Mouse (Mus musculus): ENCODE measurements around the gene Tmem117. TPM values are rescaled to one million over a fixed set of nuclear protein-coding genes. Genes with fewer than 3 reads are reported as not detected.

Tmem117 gene
- polyA plus RNA-seq, 1 experiment, result 4.6 TPM

- DNase-seq, result no peak
- H3K4me1 ChIP-seq (ENCODE audit: control insufficient read depth, insufficient read depth, low read length), result no peaks in the 10 kb centered on the region
- H3K27me3 ChIP-seq (replicated peaks; ENCODE audit: control insufficient read depth, insufficient read depth, low read length), result no peaks in the 10 kb centered on the region
- H3K4me3 ChIP-seq (ENCODE audit: insufficient read depth, low read depth, low read length), result no peak overlapping the region
- TF ChIP-seq POLR2A (IDR thresholded peaks at IDR 0.05; ENCODE audit: low read depth, low read length) (no peak), CTCF (conservative IDR thresholded peaks at IDR 0.05; ENCODE audit: insufficient read depth, insufficient read length, low read depth, low read length) (no peak)
- 79% methylated on average over 5 of the region's 5 CpGs for WGBS
- H3K27ac ChIP-seq (ENCODE audit: insufficient read depth, low read depth, low read length), result no peak overlapping the region
- H3K36me3 ChIP-seq (ENCODE audit: control insufficient read depth, insufficient read depth, low read length), result no peaks in the 10 kb centered on the region
Observed at GRCm38 (mm10) chr15:94927986-94928385, 299.0 kb downstream of the Tmem117 start.

DNA sequence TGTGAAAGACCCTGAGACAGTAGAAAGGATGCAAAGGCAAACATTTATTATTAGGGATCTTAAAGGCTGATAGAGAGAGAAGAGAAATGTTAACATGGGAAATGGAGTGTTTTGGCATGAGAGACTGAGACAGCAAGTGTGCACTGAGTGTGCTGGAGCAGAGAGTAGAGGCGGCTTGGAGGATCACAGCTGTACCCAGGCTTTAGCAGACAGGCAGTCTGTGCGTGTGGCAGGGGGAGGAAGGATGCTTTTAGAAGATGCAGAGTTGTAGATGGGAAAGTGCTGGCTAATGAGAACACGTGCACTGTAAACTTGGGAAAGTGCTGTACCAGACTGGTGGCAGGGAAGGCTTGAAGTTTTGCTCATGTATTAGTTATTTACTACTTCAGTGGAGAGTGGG is 301.7 kb downstream of the Tmem117 start:
- Histone ChIP-seq H3K4me1 (ENCODE audit: control insufficient read depth, insufficient read depth, low read length) (no peaks in the 10 kb centered on the region), H3K27me3 (replicated peaks; ENCODE audit: control insufficient read depth, insufficient read depth, low read length) (no peaks in the 10 kb centered on the region), H3K36me3 (ENCODE audit: control insufficient read depth, insufficient read depth, low read length) (no peaks in the 10 kb centered on the region), H3K4me3 (ENCODE audit: insufficient read depth, low read depth, low read length) (no peak overlapping the region), H3K27ac (ENCODE audit: insufficient read depth, low read depth, low read length) (no peak overlapping the region)
- no peak for DNase-seq
- TF ChIP-seq POLR2A (IDR thresholded peaks at IDR 0.05; ENCODE audit: low read depth, low read length), result no peak
- 68% methylated on average over 3 of the region's 3 CpGs for WGBS

DNA sequence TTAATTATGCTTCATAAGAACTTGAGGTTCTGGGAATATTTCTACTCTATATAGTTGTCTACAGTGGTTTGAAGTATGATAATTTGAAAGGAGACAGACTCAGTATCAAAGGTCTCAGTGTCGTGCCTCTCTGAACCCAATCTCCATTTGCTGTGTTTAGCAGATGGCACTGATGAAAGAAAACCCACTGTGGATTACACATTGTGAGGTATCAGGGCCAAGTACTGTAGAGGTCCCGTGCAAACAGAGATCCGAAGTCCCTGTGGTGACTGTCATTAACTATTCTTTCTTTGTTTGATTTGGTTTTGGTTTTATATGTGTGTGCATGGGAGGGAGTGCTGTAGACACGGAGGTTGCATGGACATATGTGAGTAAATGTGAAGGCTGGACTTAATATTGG is 304.0 kb downstream of the Tmem117 start:
- H3K27me3 ChIP-seq (replicated peaks; ENCODE audit: control insufficient read depth, insufficient read depth, low read length), result no peaks in the 10 kb centered on the region
- DNase-seq, result no peak
- H3K4me3 ChIP-seq (ENCODE audit: insufficient read depth, low read depth, low read length), result no peak overlapping the region
- TF ChIP-seq CTCF (conservative IDR thresholded peaks at IDR 0.05; ENCODE audit: insufficient read depth, insufficient read length, low read depth, low read length), result no peak
- no peak for TF ChIP-seq POLR2A (IDR thresholded peaks at IDR 0.05; ENCODE audit: low read depth, low read length)
- no peak overlapping the region for H3K27ac ChIP-seq (ENCODE audit: insufficient read depth, low read depth, low read length)
- no peaks in the 10 kb centered on the region for H3K36me3 ChIP-seq (ENCODE audit: control insufficient read depth, insufficient read depth, low read length)
- no peaks in the 10 kb centered on the region for H3K4me1 ChIP-seq (ENCODE audit: control insufficient read depth, insufficient read depth, low read length)
- WGBS, result 86% methylated on average over 4 of the region's 4 CpGs

GRCm38 (mm10) chr15:94933480-94933879 is 304.4 kb downstream of the Tmem117 start:
- H3K27me3 ChIP-seq (replicated peaks; ENCODE audit: control insufficient read depth, insufficient read depth, low read length), result no peaks in the 10 kb centered on the region
- 62% methylated on average over 3 of the region's 3 CpGs for WGBS

GRCm38 (mm10) chr15:94941954-94942353 is 312.9 kb downstream of the Tmem117 start:
- Histone ChIP-seq H3K4me3 (ENCODE audit: insufficient read depth, low read depth, low read length) (no peak overlapping the region), H3K36me3 (ENCODE audit: control insufficient read depth, insufficient read depth, low read length) (no peaks in the 10 kb centered on the region), H3K27me3 (replicated peaks; ENCODE audit: control insufficient read depth, insufficient read depth, low read length) (no peaks in the 10 kb centered on the region), H3K27ac (ENCODE audit: insufficient read depth, low read depth, low read length) (no peak overlapping the region), H3K4me1 (ENCODE audit: control insufficient read depth, insufficient read depth, low read length) (no peaks in the 10 kb centered on the region)
- DNase-seq, result no peak
- TF ChIP-seq POLR2A (IDR thresholded peaks at IDR 0.05; ENCODE audit: low read depth, low read length) (no peak), CTCF (conservative IDR thresholded peaks at IDR 0.05; ENCODE audit: insufficient read depth, insufficient read length, low read depth, low read length) (no peak)
- WGBS, result 92% methylated on average over 3 of the region's 3 CpGs

More at GRCm38 (mm10) chr15:94933480-94933879, 304.4 kb downstream of the Tmem117 start:
- Histone ChIP-seq H3K36me3 (ENCODE audit: control insufficient read depth, insufficient read depth, low read length) (no peaks in the 10 kb centered on the region), H3K4me1 (ENCODE audit: control insufficient read depth, insufficient read depth, low read length) (no peaks in the 10 kb centered on the region), H3K4me3 (ENCODE audit: insufficient read depth, low read depth, low read length) (no peak overlapping the region), H3K27ac (ENCODE audit: insufficient read depth, low read depth, low read length) (no peak overlapping the region)
- TF ChIP-seq CTCF (conservative IDR thresholded peaks at IDR 0.05; ENCODE audit: insufficient read depth, insufficient read length, low read depth, low read length) (no peak), POLR2A (IDR thresholded peaks at IDR 0.05; ENCODE audit: low read depth, low read length) (no peak)
- DNase-seq, result no peak

DNA sequence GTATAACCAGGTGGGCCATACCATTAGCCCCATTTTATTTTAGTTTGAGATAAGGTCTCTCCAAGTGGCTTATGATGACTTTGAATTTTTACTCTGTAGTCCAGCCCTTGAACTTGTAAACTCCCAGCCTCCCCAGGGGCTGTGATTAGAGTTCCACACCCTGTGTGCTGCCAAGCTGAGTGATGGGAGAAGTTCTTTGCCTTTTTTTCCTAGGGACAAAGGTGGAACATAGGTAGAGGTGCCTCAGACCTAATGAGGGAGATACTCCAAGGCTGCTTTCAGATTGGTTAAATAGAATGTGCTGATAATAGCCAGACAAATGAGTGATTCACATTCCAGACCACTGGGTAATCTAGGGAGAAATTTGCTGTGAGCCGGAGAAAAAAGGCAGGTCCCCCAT is 313.4 kb downstream of the Tmem117 start:
- Histone ChIP-seq H3K4me1 (ENCODE audit: control insufficient read depth, insufficient read depth, low read length) (no peaks in the 10 kb centered on the region), H3K36me3 (ENCODE audit: control insufficient read depth, insufficient read depth, low read length) (no peaks in the 10 kb centered on the region), H3K27me3 (replicated peaks; ENCODE audit: control insufficient read depth, insufficient read depth, low read length) (no peaks in the 10 kb centered on the region), H3K27ac (ENCODE audit: insufficient read depth, low read depth, low read length) (no peak overlapping the region), H3K4me3 (ENCODE audit: insufficient read depth, low read depth, low read length) (no peak overlapping the region)
- DNase-seq, result no peak
- WGBS, result 95% methylated on average over 1 of the region's 1 CpGs
- no peak for TF ChIP-seq POLR2A (IDR thresholded peaks at IDR 0.05; ENCODE audit: low read depth, low read length)
- TF ChIP-seq CTCF (conservative IDR thresholded peaks at IDR 0.05; ENCODE audit: insufficient read depth, insufficient read length, low read depth, low read length), result no peak

DNA sequence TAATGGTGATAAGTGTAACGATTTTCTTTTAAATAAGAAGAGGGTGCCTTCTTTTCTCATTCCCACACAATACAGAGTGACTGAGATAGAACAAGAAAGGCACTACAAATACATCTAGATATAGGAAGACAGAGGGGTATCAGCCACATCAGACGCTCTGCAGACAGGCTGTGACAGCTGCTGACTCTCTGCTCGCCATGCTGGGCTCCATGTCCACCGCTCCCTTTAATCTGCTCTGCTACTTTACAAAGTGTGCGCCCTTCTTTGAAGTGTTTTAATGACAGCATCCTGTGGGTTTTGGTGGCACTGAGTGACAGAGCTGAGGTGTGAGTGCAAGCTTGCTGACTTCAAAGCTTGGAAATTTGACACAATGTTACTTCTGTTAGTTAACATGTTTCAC is 314.9 kb downstream of the Tmem117 start:
- DNase-seq, result no peak
- H3K4me3 ChIP-seq (ENCODE audit: insufficient read depth, low read depth, low read length), result no peak overlapping the region
- no peaks in the 10 kb centered on the region for H3K36me3 ChIP-seq (ENCODE audit: control insufficient read depth, insufficient read depth, low read length)
- no peaks in the 10 kb centered on the region for H3K27me3 ChIP-seq (replicated peaks; ENCODE audit: control insufficient read depth, insufficient read depth, low read length)
- H3K4me1 ChIP-seq (ENCODE audit: control insufficient read depth, insufficient read depth, low read length), result no peaks in the 10 kb centered on the region
- H3K27ac ChIP-seq (ENCODE audit: insufficient read depth, low read depth, low read length), result no peak overlapping the region
- WGBS, result 62% methylated on average over 5 of the region's 5 CpGs
- TF ChIP-seq CTCF (conservative IDR thresholded peaks at IDR 0.05; ENCODE audit: insufficient read depth, insufficient read length, low read depth, low read length) (no peak), POLR2A (IDR thresholded peaks at IDR 0.05; ENCODE audit: low read depth, low read length) (no peak)
